Mouse (Mus musculus): ENCODE measurements around the gene Prkra.

The Prkra gene

GRCm38 (mm10) chr2:76647883-76648570 lies at the start of gene Prkra, which contains the start of gene Pjvk:
Gene Prkra (minus strand): TSS chr2:76648015.
Gene Pjvk (plus strand): TSS chr2:76648476.
- DNase-seq (ENCODE audit: low read depth, low spot score), result peak; percentile 89

- DNase-seq (ENCODE audit: low read depth, low spot score), result no peak
These were observed 47.5 kb upstream of the Prkra start for GRCm38 (mm10) chr2:76695290-76695689.

- DNase-seq (ENCODE audit: low read depth, low spot score), result no peak
These were observed 46.0 kb upstream of the Prkra start for GRCm38 (mm10) chr2:76693765-76694164.

- DNase-seq (ENCODE audit: low read depth, low spot score), result no peak
These were observed 42.8 kb upstream of the Prkra start for GRCm38 (mm10) chr2:76690436-76691204.

GRCm38 (mm10) chr2:76688162-76688561 lies 40.3 kb upstream of the Prkra start:
- no peak for DNase-seq (ENCODE audit: low read depth, low spot score)

- DNase-seq (ENCODE audit: low read depth, low spot score), result no peak
These were observed 39.8 kb upstream of the Prkra start for GRCm38 (mm10) chr2:76687608-76688007.

GRCm38 (mm10) chr2:76686986-76687385 lies 39.2 kb upstream of the Prkra start:
- DNase-seq (ENCODE audit: low read depth, low spot score), result no peak

- no peak for DNase-seq (ENCODE audit: low read depth, low spot score)
These were observed 34.5 kb upstream of the Prkra start for GRCm38 (mm10) chr2:76682301-76682700.

- no peak for DNase-seq (ENCODE audit: low read depth, low spot score)
These were observed 28.8 kb upstream of the Prkra start for GRCm38 (mm10) chr2:76676401-76677226.

GRCm38 (mm10) chr2:76675949-76676348 lies 28.1 kb upstream of the Prkra start:
- peak; percentile 7 for DNase-seq (ENCODE audit: low read depth, low spot score)

- no peak for DNase-seq (ENCODE audit: low read depth, low spot score)
These were observed 27.6 kb upstream of the Prkra start for GRCm38 (mm10) chr2:76675451-76675850.

- DNase-seq (ENCODE audit: low read depth, low spot score), result peak; percentile 81
These were observed 27.1 kb upstream of the Prkra start, which contains the start of gene Plekha3 for GRCm38 (mm10) chr2:76674725-76675427. Gene Plekha3 (plus strand): TSS chr2:76675281.

- DNase-seq (ENCODE audit: low read depth, low spot score), result peak; percentile 82
These were observed 25.8 kb upstream of the Prkra start for GRCm38 (mm10) chr2:76673472-76674081.

GRCm38 (mm10) chr2:76672966-76673392 lies 25.2 kb upstream of the Prkra start, which contains the start of gene Fkbp7:
Gene Fkbp7 (minus strand): TSS chr2:76673116.
- peak; percentile 94 for DNase-seq (ENCODE audit: low read depth, low spot score)

GRCm38 (mm10) chr2:76672134-76672745 lies 24.4 kb upstream of the Prkra start:
- DNase-seq (ENCODE audit: low read depth, low spot score), result no peak

GRCm38 (mm10) chr2:76671641-76672040 lies 23.8 kb upstream of the Prkra start:
- DNase-seq (ENCODE audit: low read depth, low spot score), result no peak

GRCm38 (mm10) chr2:76667200-76667599 lies 19.4 kb upstream of the Prkra start:
- DNase-seq (ENCODE audit: low read depth, low spot score), result no peak

- no peak for DNase-seq (ENCODE audit: low read depth, low spot score)
These were observed 17.7 kb upstream of the Prkra start for GRCm38 (mm10) chr2:76665531-76665930.

GRCm38 (mm10) chr2:76659419-76659818 lies 11.6 kb upstream of the Prkra start:
- DNase-seq (ENCODE audit: low read depth, low spot score), result no peak

- no peak for DNase-seq (ENCODE audit: low read depth, low spot score)
These were observed 10.7 kb upstream of the Prkra start for GRCm38 (mm10) chr2:76658551-76658950.

Data from CD4-positive, CD25-positive, alpha-beta regulatory T cell, adult 2 months (primary cell).